Mouse (Mus musculus) heart, postnatal 0 days (tissue): Measurements from ENCODE around the gene Sesn3. TPM values are rescaled to one million over a fixed set of nuclear protein-coding genes. Genes with fewer than 3 reads are reported as not detected.
"Not testable (repeated sequence)": the region's sequence is repeated elsewhere in the genome, so short reads cannot be mapped to it uniquely, and the experiment has no call there.

Experiments
- ATAC-seq: fragments of 200-750 bp; cut with Nextera tagmentation; 2 replicates; pipeline ENCODE4 v1.8.0; 2017; ENCODE audit warnings: low read depth, moderate number of reproducible peaks, moderate library complexity; ENCODE audit not compliant: insufficient read depth
- DNase-seq: peaks from one replicate; pipeline ENCODE4 v3.0.0-alpha.2; 2016; ENCODE audit warnings: low spot score
- H3K27ac ChIP-seq: fragments of 300-500 bp; sonication (generic); 2 replicates; pipeline ENCODE4 v1.5.1; 2014; ENCODE audit warnings: low read depth, mild to moderate bottlenecking
- H3K27me3 ChIP-seq: fragments of 300-500 bp; sonication (generic); 2 replicates; pipeline ENCODE4 v1.6.1; 2014; ENCODE audit warnings: low read length, mixed read lengths; ENCODE audit not compliant: control insufficient read depth, insufficient read depth
- H3K36me3 ChIP-seq: fragments of 300-500 bp; sonication (generic); replicated peaks from 2 replicates; pipeline ENCODE4 v1.6.1; 2014; ENCODE audit warnings: low read length, mixed read lengths; ENCODE audit not compliant: control insufficient read depth, insufficient read depth
- H3K4me1 ChIP-seq: fragments of 300-500 bp; sonication (generic); 2 replicates; pipeline ENCODE4 v1.6.1; 2014; ENCODE audit warnings: antibody characterized with exemption; ENCODE audit not compliant: control insufficient read depth, insufficient read depth
- H3K4me2 ChIP-seq: fragments of 300-500 bp; sonication (generic); 2 replicates; pipeline ENCODE4 v1.6.1; 2014; ENCODE audit warnings: low read depth, mild to moderate bottlenecking, low read length, moderate library complexity
- H3K4me3 ChIP-seq: fragments of 300-500 bp; sonication (generic); 2 replicates; pipeline ENCODE4 v1.5.1; 2014; ENCODE audit warnings: low read depth, low read length
- H3K9ac ChIP-seq: fragments of 300-500 bp; sonication (generic); replicated peaks from 2 replicates; pipeline ENCODE4 v1.6.1; 2014; ENCODE audit warnings: low read depth, low read length, mixed read lengths
- H3K9me3 ChIP-seq: fragments of 300-500 bp; sonication (generic); replicated peaks from 2 replicates; pipeline ENCODE4 v1.6.1; 2016; ENCODE audit warnings: low read length; ENCODE audit not compliant: control insufficient read depth
- CTCF ChIP-seq: IDR thresholded peaks from 2 replicates; pipeline ENCODE4 v1.5.1; 2016; ENCODE audit warnings: antibody characterized with exemption, control low read depth, low read depth
- EP300 ChIP-seq: IDR thresholded peaks from 2 replicates; pipeline ENCODE4 v1.6.1; 2016; ENCODE audit warnings: antibody characterized with exemption, low read depth
- WGBS: fragments of 180-500 bp; shearing (Covaris S2); extraction: QIAGEN DNeasy Blood & Tissue Kit; methylation state at CpG from one replicate; pipeline ENCODE4 v1.1.7; 2014; 5-methylcytosine and 5-hydroxymethylcytosine counted together
- polyA plus RNA-seq: library from polyadenylated mRNA; unstranded; fragments of >200 nt; fragmentation: Nextera tagmentation; extraction: Ambion mirVana; gene quantifications from 2 replicates; pipeline ENCODE4 v1.2.1, GENCODE M21; 2015
- total RNA-seq: library from RNA; depleted of rRNA; stranded (reverse); fragments of >200 nt; gene quantifications from 2 replicates; pipeline ENCODE4 v1.2.3, GENCODE M21; 2014; ENCODE audit warnings: low replicate concordance; rRNA removed

Sesn3 gene
- total RNA-seq (8.1 and 17.0 TPM in 2 replicates), polyA plus RNA-seq (5.7 and 6.8 TPM in 2 replicates)

GRCm38 (mm10) chr9:14274986-14275720, at the start of gene Sesn3:
Gene Sesn3, plus strand, starts transcription at chr9:14275067.
- peak within 1 kb of the TSS; percentile 84 for H3K4me3 ChIP-seq
- 2% methylated on average over 25 of the region's 25 CpGs for WGBS
- no peaks in the 10 kb centered on the region for H3K9me3 ChIP-seq
- TF ChIP-seq CTCF (peak; percentile 17; the same call in 1 of the 2 replicates), EP300 (peak; percentile 9; the same call in 1 of the 2 replicates)
- no peaks in the 10 kb centered on the region for H3K27me3 ChIP-seq
- H3K9ac ChIP-seq, result peak within 1 kb of the TSS; percentile 38
- H3K4me2 ChIP-seq, result peak within 1 kb of the TSS; percentile 81
- DNase-seq, result peak; percentile 90
- H3K27ac ChIP-seq, result peak within 1 kb of the TSS; percentile 89
- H3K4me1 ChIP-seq, result 0 out of 2 replicates have a peak, but pooled peaks cover 6% of the 10 kb centered on the region
- peak; percentile 55 for ATAC-seq
- H3K36me3 ChIP-seq, result no peaks in the 10 kb centered on the region

- DNase-seq, H3K27ac ChIP-seq, H3K4me2 ChIP-seq, H3K4me3 ChIP-seq, H3K4me1 ChIP-seq, ATAC-seq, H3K36me3 ChIP-seq, H3K9me3 ChIP-seq, H3K27me3 ChIP-seq, H3K9ac ChIP-seq: not testable (repeated sequence)
- 70% methylated on average over 2 of the region's 2 CpGs for WGBS
These were observed 47.8 kb upstream of the Sesn3 start for GRCm38 (mm10) chr9:14227086-14227485.

GRCm38 (mm10) chr9:14233702-14234373, 41.0 kb upstream of the Sesn3 start:
- 47% methylated on average over 7 of the region's 7 CpGs for WGBS
- no peaks in the 10 kb centered on the region for H3K27me3 ChIP-seq
- no peaks in the 10 kb centered on the region for H3K4me1 ChIP-seq
- ATAC-seq, result no peak
- no peaks in the 10 kb centered on the region for H3K36me3 ChIP-seq
- no peak overlapping the region for H3K27ac ChIP-seq
- DNase-seq, result no peak
- no peak overlapping the region for H3K9ac ChIP-seq
- H3K4me3 ChIP-seq, result no peak overlapping the region
- no peak overlapping the region for H3K4me2 ChIP-seq
- no peaks in the 10 kb centered on the region for H3K9me3 ChIP-seq
- TF ChIP-seq EP300, result no peak
- TF ChIP-seq CTCF, result no peak

GRCm38 (mm10) chr9:14235286-14235685, 39.6 kb upstream of the Sesn3 start:
- Histone ChIP-seq H3K9ac (no peak overlapping the region), H3K36me3 (no peaks in the 10 kb centered on the region), H3K9me3 (no peaks in the 10 kb centered on the region), H3K27ac (no peak overlapping the region), H3K4me3 (no peak overlapping the region), H3K27me3 (no peaks in the 10 kb centered on the region), H3K4me1 (no peaks in the 10 kb centered on the region), H3K4me2 (no peak overlapping the region)
- DNase-seq (no peak), ATAC-seq (no peak)
- no peak for TF ChIP-seq EP300
- no peak for TF ChIP-seq CTCF
- 72% methylated on average over 2 of the region's 2 CpGs for WGBS

- H3K27me3 ChIP-seq, H3K4me2 ChIP-seq, H3K4me1 ChIP-seq, ATAC-seq, H3K36me3 ChIP-seq, H3K27ac ChIP-seq, H3K9ac ChIP-seq, H3K9me3 ChIP-seq, H3K4me3 ChIP-seq, DNase-seq: not testable (repeated sequence)
- 67% methylated on average over 1 of the region's 1 CpGs for WGBS
These were observed 33.9 kb upstream of the Sesn3 start for GRCm38 (mm10) chr9:14241003-14241402.
